Mouse (Mus musculus): ENCODE measurements around the gene Ethe1. TPM values are rescaled to one million over a fixed set of nuclear protein-coding genes. Genes with fewer than 3 reads are reported as not detected.

Ethe1 gene
- total and polyA plus RNA-seq, 2 experiments from 2014 or later: 31.3 to 32.2 TPM

GRCm38 (mm10) chr7:24619671-24620397 is 32.5 kb downstream of the Ethe1 start:
- TF ChIP-seq CTCF (IDR thresholded peaks at IDR 0.05): peak; percentile 29
- no peak for ATAC-seq (ENCODE audit: low FRiP score)
- H3K9ac ChIP-seq (replicated peaks; ENCODE audit: low read length, poor library complexity, severe bottlenecking): no peak overlapping the region

DNA sequence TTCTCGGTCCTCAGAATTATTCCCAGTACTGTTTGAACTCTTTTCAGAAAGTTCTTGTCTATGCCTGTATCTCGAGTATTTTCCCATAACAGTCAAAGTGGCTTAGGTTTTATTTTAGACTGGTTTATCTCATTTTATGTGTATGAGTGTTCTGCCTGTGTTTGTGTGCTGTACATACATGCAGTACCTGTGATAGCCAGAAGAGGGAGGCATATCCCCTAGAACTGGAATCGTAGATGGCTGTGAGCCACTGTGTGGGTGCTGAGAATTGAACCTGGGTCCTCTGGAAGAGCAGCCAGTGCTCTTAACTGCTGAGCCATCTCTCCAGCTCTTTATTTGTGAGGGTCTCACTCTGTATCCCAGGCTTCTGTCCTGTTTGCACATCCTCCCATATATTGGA is 33.9 kb downstream of the Ethe1 start:
- WGBS: 86% methylated on average over 3 of the region's 3 CpGs
- Histone ChIP-seq H3K27ac (ENCODE audit: low read depth, low read length) (no peak overlapping the region), H3K4me3 (ENCODE audit: low read depth, low read length) (no peak overlapping the region), H3K27me3 (ENCODE audit: insufficient read depth, low read length) (no peaks in the 10 kb centered on the region), H3K4me2 (ENCODE audit: low read depth, low read length, poor library complexity, severe bottlenecking) (no peak overlapping the region), H3K36me3 (ENCODE audit: insufficient read depth, low read length) (no peaks in the 10 kb centered on the region), H3K4me1 (ENCODE audit: insufficient read depth, low read length) (no peaks in the 10 kb centered on the region), H3K9me3 (ENCODE audit: low read length) (no peaks in the 10 kb centered on the region), H3K9ac (replicated peaks; ENCODE audit: low read length, poor library complexity, severe bottlenecking) (no peak overlapping the region)
- ATAC-seq (ENCODE audit: low FRiP score) (no peak), DNase-seq (ENCODE audit: low spot score) (no peak)
- peak; percentile 42; the same call in 1 of the 2 replicates for TF ChIP-seq CTCF (IDR thresholded peaks at IDR 0.05)

More at GRCm38 (mm10) chr7:24619671-24620397, 32.5 kb downstream of the Ethe1 start:
- H3K36me3 ChIP-seq (ENCODE audit: insufficient read depth, low read length): no peaks in the 10 kb centered on the region
- DNase-seq (ENCODE audit: low spot score): no peak
- no peak overlapping the region for H3K27ac ChIP-seq (ENCODE audit: low read depth, low read length)
- 51% methylated on average over 13 of the region's 13 CpGs for WGBS
- H3K9me3 ChIP-seq (ENCODE audit: low read length): no peaks in the 10 kb centered on the region
- H3K4me1 ChIP-seq (ENCODE audit: insufficient read depth, low read length): no peaks in the 10 kb centered on the region
- H3K4me3 ChIP-seq (ENCODE audit: low read depth, low read length): no peak overlapping the region
- H3K27me3 ChIP-seq (ENCODE audit: insufficient read depth, low read length): no peaks in the 10 kb centered on the region
- H3K4me2 ChIP-seq (ENCODE audit: low read depth, low read length, poor library complexity, severe bottlenecking): no peak overlapping the region

- no peaks in the 10 kb centered on the region for H3K36me3 ChIP-seq (ENCODE audit: insufficient read depth, low read length)
Observed at GRCm38 (mm10) chr7:24622967-24623366, 35.6 kb downstream of the Ethe1 start.

GRCm38 (mm10) chr7:24628685-24629610 is 41.6 kb downstream of the Ethe1 start:
- Histone ChIP-seq H3K9ac (replicated peaks; ENCODE audit: low read length, poor library complexity, severe bottlenecking) (peak overlapping the region; percentile 50), H3K4me2 (ENCODE audit: low read depth, low read length, poor library complexity, severe bottlenecking) (peak overlapping the region; percentile 52), H3K9me3 (ENCODE audit: low read length) (no peaks in the 10 kb centered on the region), H3K27me3 (ENCODE audit: insufficient read depth, low read length) (no peaks in the 10 kb centered on the region), H3K36me3 (ENCODE audit: insufficient read depth, low read length) (no peaks in the 10 kb centered on the region), H3K4me1 (ENCODE audit: insufficient read depth, low read length) (no peaks in the 10 kb centered on the region), H3K27ac (ENCODE audit: low read depth, low read length) (no peak overlapping the region), H3K4me3 (ENCODE audit: low read depth, low read length) (peak overlapping the region; percentile 23)
- WGBS: 9% methylated on average over 32 of the region's 33 CpGs
- TF ChIP-seq CTCF (IDR thresholded peaks at IDR 0.05): no peak
- DNase-seq (ENCODE audit: low spot score) (peak; percentile 76), ATAC-seq (ENCODE audit: low FRiP score) (peak; percentile 57; the same call in 1 of the 2 replicates)

More at GRCm38 (mm10) chr7:24622967-24623366, 35.6 kb downstream of the Ethe1 start:
- Histone ChIP-seq H3K4me2 (ENCODE audit: low read depth, low read length, poor library complexity, severe bottlenecking) (no peak overlapping the region), H3K9ac (replicated peaks; ENCODE audit: low read length, poor library complexity, severe bottlenecking) (no peak overlapping the region), H3K4me3 (ENCODE audit: low read depth, low read length) (no peak overlapping the region), H3K4me1 (ENCODE audit: insufficient read depth, low read length) (no peaks in the 10 kb centered on the region), H3K27ac (ENCODE audit: low read depth, low read length) (no peak overlapping the region), H3K9me3 (ENCODE audit: low read length) (no peaks in the 10 kb centered on the region), H3K27me3 (ENCODE audit: insufficient read depth, low read length) (no peaks in the 10 kb centered on the region)
- DNase-seq (ENCODE audit: low spot score) (no peak), ATAC-seq (ENCODE audit: low FRiP score) (no peak)
- 81% methylated on average over 6 of the region's 6 CpGs for WGBS
- no peak for TF ChIP-seq CTCF (IDR thresholded peaks at IDR 0.05)

DNA sequence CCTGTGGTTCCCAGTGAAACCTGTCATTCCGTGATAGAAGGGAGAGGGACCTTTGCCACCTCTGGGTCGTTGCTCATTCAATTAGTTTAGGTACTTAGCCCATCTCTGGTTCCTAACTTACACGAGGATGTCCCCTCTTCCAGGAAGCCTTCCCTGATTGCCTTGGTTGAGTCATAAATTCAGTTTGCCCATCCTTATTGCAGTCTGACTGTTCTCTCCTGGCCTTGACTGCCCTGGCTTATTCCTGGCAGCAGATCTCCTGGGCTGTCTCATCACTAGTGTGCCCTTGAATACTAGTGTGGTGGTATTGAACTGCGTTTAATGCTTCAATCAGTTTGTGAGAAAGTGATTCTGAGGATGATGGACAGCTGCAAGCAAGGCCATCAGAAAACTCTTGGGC is 42.3 kb downstream of the Ethe1 start:
- no peak for ATAC-seq (ENCODE audit: low FRiP score)
- 77% methylated on average over 4 of the region's 4 CpGs for WGBS
- no peaks in the 10 kb centered on the region for H3K4me1 ChIP-seq (ENCODE audit: insufficient read depth, low read length)

More for the DNA sequence above, 42.3 kb downstream of the Ethe1 start:
- Histone ChIP-seq H3K27ac (ENCODE audit: low read depth, low read length) (no peak overlapping the region), H3K36me3 (ENCODE audit: insufficient read depth, low read length) (no peaks in the 10 kb centered on the region), H3K4me2 (ENCODE audit: low read depth, low read length, poor library complexity, severe bottlenecking) (no peak overlapping the region), H3K27me3 (ENCODE audit: insufficient read depth, low read length) (no peaks in the 10 kb centered on the region), H3K4me3 (ENCODE audit: low read depth, low read length) (no peak overlapping the region), H3K9me3 (ENCODE audit: low read length) (no peaks in the 10 kb centered on the region), H3K9ac (replicated peaks; ENCODE audit: low read length, poor library complexity, severe bottlenecking) (no peak overlapping the region)
- no peak for DNase-seq (ENCODE audit: low spot score)
- TF ChIP-seq CTCF (IDR thresholded peaks at IDR 0.05): no peak

All from midbrain, postnatal 0 days (tissue).